Mouse (Mus musculus): ENCODE measurements around the gene Usp47. TPM values are rescaled to one million over a fixed set of nuclear protein-coding genes. Genes with fewer than 3 reads are reported as not detected.

Usp47 gene
- polyA plus RNA-seq, 1 experiment from 2014 or later, result 69.9 TPM

GRCm38 (mm10) chr7:112149113-112149512 is 125.8 kb downstream of the Usp47 start:
- peaks cover 67% of the 10 kb centered on the region for H3K4me1 ChIP-seq
- no peaks in the 10 kb centered on the region for H3K27me3 ChIP-seq (ENCODE audit: insufficient read depth, poor library complexity, severe bottlenecking)
- no peaks in the 10 kb centered on the region for H3K9me3 ChIP-seq
- no peak overlapping the region for H3K4me3 ChIP-seq
- H3K36me3 ChIP-seq, result peaks cover 13% of the 10 kb centered on the region
- peak overlapping the region; percentile 62; the same call in 1 of the 2 replicates for H3K27ac ChIP-seq
- 41% methylated on average over 10 of the region's 10 CpGs for WGBS
- DNase-seq (ENCODE audit: low spot score), result no peak

GRCm38 (mm10) chr7:112154445-112154844 is 131.1 kb downstream of the Usp47 start:
- Histone ChIP-seq H3K4me3 (no peak overlapping the region), H3K4me1 (peaks cover 75% of the 10 kb centered on the region), H3K36me3 (peaks cover 8% of the 10 kb centered on the region), H3K27me3 (ENCODE audit: insufficient read depth, poor library complexity, severe bottlenecking) (peaks cover 17% of the 10 kb centered on the region; the same call in 1 of the 2 replicates), H3K9me3 (no peaks in the 10 kb centered on the region), H3K27ac (no peak overlapping the region)
- DNase-seq (ENCODE audit: low spot score), result no peak
- WGBS, result 86% methylated on average over 4 of the region's 4 CpGs

- Histone ChIP-seq H3K36me3 (peaks cover 7% of the 10 kb centered on the region), H3K4me1 (peaks cover 68% of the 10 kb centered on the region), H3K9me3 (no peaks in the 10 kb centered on the region), H3K4me3 (no peak overlapping the region), H3K27ac (no peak overlapping the region), H3K27me3 (ENCODE audit: insufficient read depth, poor library complexity, severe bottlenecking) (peaks cover 17% of the 10 kb centered on the region; the same call in 1 of the 2 replicates)
- no peak for DNase-seq (ENCODE audit: low spot score)
- WGBS, result 24% methylated on average over 1 of the region's 1 CpGs
Observed at GRCm38 (mm10) chr7:112155194-112155593, 131.9 kb downstream of the Usp47 start.

- no peak for DNase-seq (ENCODE audit: low spot score)
- H3K27ac ChIP-seq, result peak overlapping the region; percentile 90
- H3K4me1 ChIP-seq, result peaks cover 66% of the 10 kb centered on the region
Observed at GRCm38 (mm10) chr7:112157584-112158315, 134.4 kb downstream of the Usp47 start.

GRCm38 (mm10) chr7:112158316-112158741 is 135.0 kb downstream of the Usp47 start:
- peak overlapping the region; percentile 81 for H3K4me3 ChIP-seq
- H3K27me3 ChIP-seq (ENCODE audit: insufficient read depth, poor library complexity, severe bottlenecking), result peaks cover 17% of the 10 kb centered on the region; the same call in 1 of the 2 replicates
- peak; percentile 83 for DNase-seq (ENCODE audit: low spot score)
- under 1% methylated on average over 23 of the region's 23 CpGs for WGBS
- H3K9me3 ChIP-seq, result no peaks in the 10 kb centered on the region
- H3K4me1 ChIP-seq, result peaks cover 60% of the 10 kb centered on the region
- H3K36me3 ChIP-seq, result no peaks in the 10 kb centered on the region; the same call in 1 of the 2 replicates
- H3K27ac ChIP-seq, result peak overlapping the region; percentile 90

More at GRCm38 (mm10) chr7:112157584-112158315, 134.4 kb downstream of the Usp47 start:
- H3K27me3 ChIP-seq (ENCODE audit: insufficient read depth, poor library complexity, severe bottlenecking), result peaks cover 17% of the 10 kb centered on the region; the same call in 1 of the 2 replicates
- no peaks in the 10 kb centered on the region; the same call in 1 of the 2 replicates for H3K36me3 ChIP-seq
- peak overlapping the region; percentile 81 for H3K4me3 ChIP-seq
- H3K9me3 ChIP-seq, result no peaks in the 10 kb centered on the region
- WGBS, result 11% methylated on average over 23 of the region's 23 CpGs

- peak; percentile 81 for DNase-seq (ENCODE audit: low spot score)
- WGBS, result 3% methylated on average over 21 of the region's 21 CpGs
- peaks cover 17% of the 10 kb centered on the region; the same call in 1 of the 2 replicates for H3K27me3 ChIP-seq (ENCODE audit: insufficient read depth, poor library complexity, severe bottlenecking)
Observed at GRCm38 (mm10) chr7:112158942-112159341, 135.6 kb downstream of the Usp47 start, which contains the start of gene Dkk3. TSS of gene Dkk3 (minus strand) at chr7:112159057.

GRCm38 (mm10) chr7:112159835-112160234 is 136.5 kb downstream of the Usp47 start:
- DNase-seq (ENCODE audit: low spot score), result no peak
- Histone ChIP-seq H3K27me3 (ENCODE audit: insufficient read depth, poor library complexity, severe bottlenecking) (peaks cover 17% of the 10 kb centered on the region; the same call in 1 of the 2 replicates), H3K36me3 (no peaks in the 10 kb centered on the region), H3K4me1 (peaks cover 47% of the 10 kb centered on the region), H3K27ac (no peak overlapping the region), H3K4me3 (no peak overlapping the region), H3K9me3 (no peaks in the 10 kb centered on the region)
- WGBS, result 30% methylated on average over 5 of the region's 6 CpGs

More at GRCm38 (mm10) chr7:112158942-112159341, 135.6 kb downstream of the Usp47 start, which contains the start of gene Dkk3:
- Histone ChIP-seq H3K9me3 (no peaks in the 10 kb centered on the region), H3K36me3 (no peaks in the 10 kb centered on the region; the same call in 1 of the 2 replicates), H3K4me3 (peak within 1 kb of the TSS; percentile 81), H3K27ac (peak within 1 kb of the TSS; percentile 90), H3K4me1 (peaks cover 54% of the 10 kb centered on the region)

Other genes starting within 250 kb of the Usp47 start
- gene Galnt18, start 243.5 kb upstream of the Usp47 start, polyA plus RNA-seq (2016; fragmentation: Nextera tagmentation; extraction: Ambion mirVana), result 5.4 and 8.2 TPM in 2 replicates
- gene Dkk3, start 135.6 kb downstream of the Usp47 start, polyA plus RNA-seq (2016; fragmentation: Nextera tagmentation; extraction: Ambion mirVana), result 59.8 and 101 TPM in 2 replicates
- gene Mical2, start 202.4 kb downstream of the Usp47 start, polyA plus RNA-seq (2016; fragmentation: Nextera tagmentation; extraction: Ambion mirVana), result 77.8 and 153 TPM in 2 replicates

All from heart, embryonic 10.5 days (tissue).